Mouse (Mus musculus) spleen, adult 2 months (tissue): ENCODE measurements around the gene Cul9. TPM values are rescaled to one million over a fixed set of nuclear protein-coding genes. Genes with fewer than 3 reads are reported as not detected.
"Not testable (repeated sequence)": the region's sequence is repeated elsewhere in the genome, so short reads cannot be mapped to it uniquely, and the experiment has no call there.

Experiments
- DNase-seq, 2 experiments: peaks; one replicate each; pipeline versions ENCODE4 v3.0.0 to v3.0.0-alpha.2; 2012 to 2021; ENCODE audit warnings: low spot score in 2 of 2, low read depth in 1 of 2
- H3K27ac ChIP-seq: fragments of 200-500 bp; 2 replicates; pipeline ENCODE4 v1.5.1; 2012; ENCODE audit warnings: low read length, inconsistent platforms; ENCODE audit not compliant: insufficient read depth
- H3K27me3 ChIP-seq: fragments of 200-500 bp; 2 replicates; pipeline ENCODE4 v1.6.1; 2012; ENCODE audit warnings: mild to moderate bottlenecking, moderate library complexity, low read length, inconsistent platforms; ENCODE audit not compliant: control insufficient read depth, insufficient read depth
- H3K36me3 ChIP-seq: fragments of 200-500 bp; 2 replicates; pipeline ENCODE4 v1.6.1; 2012; ENCODE audit warnings: mild to moderate bottlenecking, low read length, inconsistent platforms; ENCODE audit not compliant: control insufficient read depth, insufficient read depth
- H3K4me1 ChIP-seq: fragments of 200-500 bp; 2 replicates; pipeline ENCODE4 v1.6.1; 2011; ENCODE audit warnings: inconsistent platforms; ENCODE audit not compliant: control insufficient read depth, insufficient read depth, insufficient read length
- H3K4me3 ChIP-seq: fragments of 200-500 bp; 2 replicates; pipeline ENCODE4 v1.5.1; 2011; ENCODE audit warnings: mild to moderate bottlenecking, inconsistent platforms; ENCODE audit not compliant: insufficient read depth, insufficient read length; ENCODE audit errors: extremely low read depth
- CTCF ChIP-seq: fragments of 200-500 bp; IDR thresholded peaks from 2 replicates; pipeline ENCODE4 v1.5.1; 2011; ENCODE audit warnings: mild to moderate bottlenecking, inconsistent platforms; ENCODE audit not compliant: insufficient read depth, insufficient read length, insufficient replicate concordance; ENCODE audit errors: extremely low read depth
- POLR2A ChIP-seq: fragments of 200-500 bp; IDR thresholded peaks from 2 replicates; pipeline ENCODE4 v1.6.1; 2011; ENCODE audit warnings: low read depth, low read length, inconsistent platforms
- WGBS: fragments of 180-500 bp; shearing (Covaris S2); methylation state at CpG from one replicate; pipeline ENCODE4 v1.1.7; 2018; 5-methylcytosine and 5-hydroxymethylcytosine counted together
- polyA plus RNA-seq: library from polyadenylated mRNA; depleted of rRNA; stranded (reverse); fragments of >200 nt; gene quantifications from 2 replicates; pipeline ENCODE4 v1.2.3, GENCODE M21; 2012

Cul9 gene
- polyA plus RNA-seq, 1 experiment = 16.2 TPM

- H3K27ac ChIP-seq = no peak overlapping the region
- no peaks in the 10 kb centered on the region for H3K36me3 ChIP-seq
- peaks cover 6% of the 10 kb centered on the region; the same call in 1 of the 2 replicates for H3K4me1 ChIP-seq
- WGBS = 84% methylated on average over 6 of the region's 6 CpGs
- DNase-seq = no peak
- H3K4me3 ChIP-seq = no peak overlapping the region
- 0 out of 2 replicates have a peak, but pooled peaks cover 2% of the 10 kb centered on the region for H3K27me3 ChIP-seq
- no peak for TF ChIP-seq CTCF
- TF ChIP-seq POLR2A = no peak
Observed at GRCm38 (mm10) chr17:46559146-46559545, 13.0 kb upstream of the Cul9 start.

GRCm38 (mm10) chr17:46558151-46558550, 12.0 kb upstream of the Cul9 start:
- TF ChIP-seq CTCF = no peak
- no peak for TF ChIP-seq POLR2A
- WGBS = 83% methylated on average over 5 of the region's 5 CpGs
- H3K36me3 ChIP-seq = peaks cover 1% of the 10 kb centered on the region; the same call in 1 of the 2 replicates
- no peak overlapping the region for H3K4me3 ChIP-seq
- no peak for DNase-seq
- H3K27ac ChIP-seq = no peak overlapping the region
- 0 out of 2 replicates have a peak, but pooled peaks cover 2% of the 10 kb centered on the region for H3K27me3 ChIP-seq
- H3K4me1 ChIP-seq = peaks cover 6% of the 10 kb centered on the region; the same call in 1 of the 2 replicates

GRCm38 (mm10) chr17:46557321-46557720, 11.1 kb upstream of the Cul9 start:
- H3K4me3 ChIP-seq, H3K27me3 ChIP-seq, H3K36me3 ChIP-seq, DNase-seq, H3K27ac ChIP-seq, H3K4me1 ChIP-seq: not testable (repeated sequence)

- DNase-seq = peak in 1 of 2 experiments; percentile 28
Observed at GRCm38 (mm10) chr17:46556584-46556945, 10.4 kb upstream of the Cul9 start.

GRCm38 (mm10) chr17:46555673-46556583, 9.7 kb upstream of the Cul9 start, which contains the start of gene Srf:
TSS of gene Srf (minus strand) at chr17:46556175.
- Histone ChIP-seq H3K36me3 (peaks cover 7% of the 10 kb centered on the region), H3K4me1 (peaks cover 8% of the 10 kb centered on the region; the same call in 1 of the 2 replicates), H3K27me3 (0 out of 2 replicates have a peak, but pooled peaks cover 2% of the 10 kb centered on the region), H3K4me3 (peak within 1 kb of the TSS; percentile 80), H3K27ac (peak within 1 kb of the TSS; percentile 86)
- peak; percentile 91 to 95 for DNase-seq
- WGBS = under 1% methylated on average over 83 of the region's 87 CpGs
- no peak for TF ChIP-seq CTCF
- peak; percentile 1; the same call in 1 of the 2 replicates for TF ChIP-seq POLR2A

More at GRCm38 (mm10) chr17:46556584-46556945, 10.4 kb upstream of the Cul9 start:
- H3K27ac ChIP-seq = peak overlapping the region; percentile 76
- peaks cover 8% of the 10 kb centered on the region; the same call in 1 of the 2 replicates for H3K4me1 ChIP-seq
- H3K36me3 ChIP-seq = peaks cover 3% of the 10 kb centered on the region
- WGBS = under 1% methylated on average over 11 of the region's 11 CpGs
- H3K4me3 ChIP-seq = peak overlapping the region; percentile 68
- H3K27me3 ChIP-seq = 0 out of 2 replicates have a peak, but pooled peaks cover 2% of the 10 kb centered on the region
- TF ChIP-seq POLR2A (no peak), CTCF (no peak)

GRCm38 (mm10) chr17:46554977-46555672, 8.9 kb upstream of the Cul9 start:
- peaks cover 8% of the 10 kb centered on the region; the same call in 1 of the 2 replicates for H3K4me1 ChIP-seq

More at GRCm38 (mm10) chr17:46554977-46555672, 8.9 kb upstream of the Cul9 start:
- 0 out of 2 replicates have a peak, but pooled peaks cover 2% of the 10 kb centered on the region for H3K27me3 ChIP-seq
- peak overlapping the region; percentile 80 for H3K4me3 ChIP-seq
- TF ChIP-seq POLR2A = no peak
- TF ChIP-seq CTCF = no peak
- peaks cover 13% of the 10 kb centered on the region for H3K36me3 ChIP-seq
- DNase-seq = peak in 1 of 2 experiments; percentile 38
- H3K27ac ChIP-seq = peak overlapping the region; percentile 86
- under 1% methylated on average over 73 of the region's 75 CpGs for WGBS
